Mouse (Mus musculus) monocyte, adult 2 months (primary cell): ENCODE measurements around the gene Nfe2l2.
"Not testable (repeated sequence)": the region's sequence is repeated elsewhere in the genome, so short reads cannot be mapped to it uniquely, and the experiment has no call there.

Experiments used
- DNase-seq, 2 experiments: peaks; one replicate each; pipeline ENCODE4 v3.0.0; 2022; ENCODE audit warnings: low spot score in 2 of 2, low read depth in 1 of 2

The Nfe2l2 gene

DNA sequence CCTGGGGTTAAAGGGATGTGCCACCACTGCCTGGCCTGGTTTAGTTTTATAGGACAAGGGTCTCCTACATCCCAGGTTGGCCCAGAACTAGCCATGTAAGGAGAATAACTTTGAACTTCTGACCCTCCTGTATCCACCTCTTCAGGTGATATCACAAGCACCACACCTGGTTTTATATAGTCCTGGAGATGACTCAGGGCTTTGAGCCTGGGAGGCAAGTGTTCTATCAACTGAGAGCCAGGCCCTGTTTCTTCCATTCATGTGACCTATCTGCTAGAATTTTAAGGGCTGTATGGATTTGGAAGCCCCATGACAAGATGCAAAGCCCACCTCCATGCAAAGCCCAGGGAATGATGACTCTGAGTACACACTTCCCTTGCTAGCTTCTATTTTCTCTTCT lies 51.3 kb downstream of the Nfe2l2 start:
- no peak for DNase-seq

DNA sequence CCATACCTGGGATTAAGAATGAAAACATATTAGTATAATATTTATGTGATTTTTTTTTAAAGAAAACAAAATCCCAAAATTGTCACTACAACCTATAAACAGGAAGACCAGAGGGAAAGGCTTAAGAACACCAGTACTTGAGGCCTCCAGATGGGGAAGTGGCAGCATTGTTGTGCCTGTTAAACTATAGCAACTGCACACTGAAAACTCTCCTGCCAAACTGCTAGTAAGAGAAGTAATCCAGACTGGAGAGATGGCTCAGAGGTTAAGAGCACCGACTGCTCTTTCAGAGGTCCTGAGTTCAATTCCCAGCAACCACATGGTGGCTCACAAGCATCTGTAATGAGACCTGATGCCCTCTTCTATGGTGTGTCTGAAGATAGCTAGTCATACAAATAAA lies 54.0 kb downstream of the Nfe2l2 start:
- DNase-seq = no peak

DNA sequence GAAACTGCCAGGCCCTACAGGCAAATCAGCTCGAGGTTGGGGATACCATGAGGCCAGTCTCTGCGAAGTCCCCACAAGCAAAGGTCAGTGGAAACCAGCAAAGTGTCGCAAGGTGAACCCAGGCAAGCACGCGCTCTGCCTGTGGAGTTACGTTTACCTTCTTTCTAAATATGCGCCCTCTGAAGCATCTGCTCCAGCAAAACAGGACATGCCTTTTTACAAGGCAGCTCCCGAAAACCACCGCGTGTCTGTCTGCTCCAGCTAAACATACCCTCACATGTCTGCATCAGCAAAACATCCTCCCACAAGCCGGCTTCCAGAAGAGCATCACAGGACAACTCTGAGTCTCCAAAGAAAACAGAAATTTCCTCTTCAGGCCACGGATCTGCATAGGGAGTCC lies 59.2 kb downstream of the Nfe2l2 start:
- DNase-seq = no peak

DNA sequence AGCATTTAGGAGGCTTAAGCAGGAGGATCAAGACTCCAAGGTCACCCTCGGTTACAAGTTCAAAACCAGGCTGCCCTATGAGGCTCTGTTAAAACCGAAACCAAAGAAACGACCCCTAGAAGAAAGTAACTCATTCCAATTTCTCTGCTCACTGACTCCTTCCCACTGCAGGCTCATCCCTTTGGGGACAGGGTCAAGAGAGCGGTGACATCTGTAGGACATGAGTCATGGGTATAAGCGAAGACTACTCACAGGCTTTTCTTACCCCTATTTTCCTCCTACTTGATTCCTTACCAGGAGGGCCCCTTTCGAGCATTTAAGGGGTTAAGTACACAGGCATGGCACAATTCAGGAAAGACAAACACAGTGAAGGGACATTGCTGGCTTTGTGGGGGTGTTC lies 60.5 kb downstream of the Nfe2l2 start:
- no peak for DNase-seq

DNA sequence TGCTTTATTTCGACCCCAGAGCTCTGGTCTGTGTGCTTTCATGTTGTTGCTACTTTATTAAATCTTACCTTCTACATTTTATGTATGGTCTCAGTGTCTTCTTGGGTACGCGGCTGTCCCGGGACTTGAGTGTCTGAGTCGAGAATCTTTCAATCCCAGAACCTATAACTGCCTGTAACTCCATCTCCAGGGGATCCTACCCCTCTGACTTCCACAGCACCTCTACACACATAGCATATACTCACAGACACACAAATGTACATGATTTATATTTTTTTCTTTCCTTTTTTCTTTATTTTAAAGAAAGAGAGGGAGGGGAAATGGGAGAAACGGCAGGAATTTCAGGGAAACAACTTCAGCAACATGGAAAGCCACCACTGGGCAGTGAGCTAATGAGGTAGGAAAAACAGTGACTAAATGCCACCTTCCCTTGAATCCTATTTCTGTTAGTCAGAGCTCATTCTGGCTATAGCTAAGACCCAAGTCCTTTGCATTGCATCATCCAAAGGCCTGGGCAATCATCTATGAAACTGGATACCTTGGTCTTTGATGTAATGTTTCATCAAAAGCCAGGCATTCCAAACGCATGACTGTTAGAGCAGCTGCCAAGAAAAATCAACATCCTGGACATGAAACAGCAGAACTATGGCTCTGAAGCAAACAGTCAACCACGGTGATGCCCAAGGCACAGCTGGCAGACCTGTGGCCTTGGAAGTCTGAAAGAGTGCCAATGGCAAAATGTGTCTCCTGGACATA lies 61.5 kb downstream of the Nfe2l2 start:
- no peak for DNase-seq

DNA sequence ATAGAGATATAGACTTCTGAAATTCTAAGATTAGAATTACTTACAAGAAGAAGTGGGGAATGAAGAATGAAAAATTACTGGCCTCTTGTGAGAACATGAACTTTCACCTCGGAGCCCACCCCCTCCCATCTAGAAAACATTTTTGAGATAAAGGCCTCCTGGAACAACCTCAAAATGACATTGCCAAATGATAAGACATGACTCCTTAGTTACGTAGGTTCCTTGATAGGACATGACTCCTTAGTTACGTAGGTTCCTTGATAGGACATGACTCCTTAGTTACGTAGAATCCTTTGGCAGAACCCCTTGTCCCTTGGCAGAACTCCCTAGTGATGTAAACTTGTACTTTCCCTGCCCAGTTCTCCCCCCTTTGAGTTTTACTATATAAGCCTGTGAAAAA lies 62.1 kb downstream of the Nfe2l2 start:
- DNase-seq = not testable (repeated sequence)

DNA sequence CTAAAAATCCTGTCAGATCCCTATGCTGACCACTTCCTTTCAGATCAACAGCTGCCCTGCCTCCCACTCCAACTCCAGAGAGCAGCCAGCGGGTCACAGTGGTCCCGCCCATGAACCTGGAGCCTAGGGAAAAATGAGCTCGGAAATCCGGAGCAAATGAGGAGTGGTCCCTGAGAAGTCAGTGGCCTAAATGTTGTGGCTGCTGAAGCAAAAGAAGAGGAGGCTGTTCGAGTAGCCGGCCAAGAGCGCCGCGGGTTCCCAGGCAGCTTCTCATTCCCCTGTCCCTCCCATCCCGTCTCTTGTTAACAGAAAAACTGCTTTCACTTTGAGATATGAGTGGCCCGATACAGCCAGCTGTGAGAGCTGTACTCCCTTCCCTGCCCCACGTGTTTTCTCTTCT lies 64.9 kb downstream of the Nfe2l2 start:
- not testable (repeated sequence) for DNase-seq

DNA sequence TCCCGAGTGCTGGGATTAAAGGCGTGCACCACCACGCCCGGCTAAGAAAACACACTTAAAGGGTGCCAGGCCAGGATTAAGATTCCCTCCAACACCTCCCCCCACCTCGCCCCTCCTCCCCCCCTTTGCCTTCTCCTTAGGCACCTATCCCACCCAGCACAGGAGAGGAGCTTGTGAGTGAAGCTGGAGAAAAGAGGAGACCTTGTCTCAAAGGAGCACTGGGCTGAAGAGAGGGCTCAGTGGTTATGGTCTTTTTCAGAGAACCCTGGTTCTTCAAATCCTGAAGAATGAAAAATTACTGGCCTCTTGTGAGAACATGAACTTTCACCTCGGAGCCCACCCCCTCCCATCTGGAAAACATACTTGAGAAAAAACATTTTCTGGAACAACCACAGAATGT lies 66.6 kb downstream of the Nfe2l2 start:
- DNase-seq = not testable (repeated sequence)

DNA sequence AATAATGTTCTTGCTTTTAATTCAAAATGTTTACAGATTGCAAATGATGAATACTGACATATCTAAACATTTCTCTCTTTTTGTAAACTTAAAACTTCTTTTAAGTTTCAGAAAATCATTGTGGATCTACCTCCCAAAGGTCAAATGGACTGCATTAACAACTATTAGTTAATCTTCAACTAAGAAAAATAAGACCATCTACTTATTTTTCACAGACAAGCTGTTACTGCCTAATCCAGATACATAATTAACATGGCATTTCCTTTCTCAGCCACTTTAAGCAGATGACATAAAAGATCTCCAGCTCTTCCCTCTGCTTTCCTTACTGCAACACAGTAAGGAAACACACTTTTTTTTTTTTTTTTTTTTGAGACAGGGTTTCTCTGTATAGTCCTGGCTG lies 67.1 kb downstream of the Nfe2l2 start:
- DNase-seq = no peak

DNA sequence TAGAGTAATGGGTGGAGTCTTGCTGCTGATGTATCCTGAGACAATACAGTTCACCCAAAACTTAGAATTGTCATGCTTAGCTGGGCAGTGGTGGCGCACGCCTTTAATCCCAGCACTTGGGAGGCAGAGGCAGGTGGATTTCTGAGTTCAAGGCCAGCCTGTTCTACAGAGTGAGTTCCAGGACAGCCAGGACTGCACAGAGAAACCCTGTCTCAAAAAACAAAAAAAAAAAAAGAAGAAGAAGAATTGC lies 67.5 kb downstream of the Nfe2l2 start:
- not testable (repeated sequence) for DNase-seq

DNA sequence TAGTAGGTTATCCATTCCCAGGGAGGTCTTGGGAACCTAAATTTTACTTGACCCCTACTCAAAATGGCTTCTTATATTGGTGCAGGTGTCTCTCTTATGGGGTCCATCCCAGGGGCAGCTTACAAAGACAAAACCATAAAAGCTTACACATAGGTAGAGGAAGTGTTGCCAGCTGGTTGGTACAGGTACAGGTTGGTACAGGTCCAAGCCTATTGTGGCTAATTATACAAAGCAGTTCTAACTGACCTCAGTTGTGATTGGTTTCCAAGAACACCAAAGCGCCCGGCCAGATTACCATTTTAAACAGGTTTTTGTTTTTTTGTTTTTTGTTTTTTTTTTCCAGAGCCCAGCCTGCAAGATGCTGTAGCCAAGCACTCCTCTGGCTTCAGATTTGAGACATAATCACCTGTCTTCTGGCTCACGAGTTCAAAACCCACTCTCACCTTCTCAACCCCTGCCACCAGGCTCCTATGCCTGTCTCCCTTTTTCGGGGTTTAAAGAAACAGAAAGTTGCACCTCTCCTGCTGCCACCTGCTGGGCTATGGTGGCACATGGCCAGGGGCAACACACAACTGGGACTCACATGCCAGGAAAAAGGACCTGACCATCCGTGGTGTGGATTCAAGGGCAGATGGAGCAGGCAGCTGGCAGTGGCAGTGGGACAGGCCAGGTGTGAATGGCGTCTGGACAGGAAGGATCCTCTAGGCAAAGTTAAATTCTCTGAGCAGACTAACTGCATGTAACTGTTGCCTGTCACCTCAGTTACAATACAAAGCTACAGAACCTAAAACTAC lies 68.0 kb downstream of the Nfe2l2 start:
- no peak for DNase-seq

DNA sequence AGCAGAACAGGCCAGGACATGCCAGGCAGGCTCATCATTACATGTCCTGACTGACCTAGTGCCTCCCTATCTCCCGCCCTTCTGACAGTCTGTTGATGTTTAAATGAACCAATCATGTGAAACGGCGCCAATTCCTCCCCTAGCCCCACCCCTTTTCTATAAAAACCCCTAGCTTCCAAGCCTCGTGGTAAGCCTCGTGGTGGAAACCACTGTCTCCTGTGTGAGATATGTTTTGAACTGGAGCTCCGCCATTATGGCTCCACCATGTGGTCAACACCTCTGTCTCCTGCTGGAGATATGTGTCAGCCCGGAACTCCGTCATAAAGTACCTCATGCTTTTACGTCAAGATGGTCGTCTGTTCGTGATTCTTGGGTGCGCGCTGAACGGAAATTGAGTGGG lies 70.0 kb downstream of the Nfe2l2 start:
- not testable (repeated sequence) for DNase-seq

DNA sequence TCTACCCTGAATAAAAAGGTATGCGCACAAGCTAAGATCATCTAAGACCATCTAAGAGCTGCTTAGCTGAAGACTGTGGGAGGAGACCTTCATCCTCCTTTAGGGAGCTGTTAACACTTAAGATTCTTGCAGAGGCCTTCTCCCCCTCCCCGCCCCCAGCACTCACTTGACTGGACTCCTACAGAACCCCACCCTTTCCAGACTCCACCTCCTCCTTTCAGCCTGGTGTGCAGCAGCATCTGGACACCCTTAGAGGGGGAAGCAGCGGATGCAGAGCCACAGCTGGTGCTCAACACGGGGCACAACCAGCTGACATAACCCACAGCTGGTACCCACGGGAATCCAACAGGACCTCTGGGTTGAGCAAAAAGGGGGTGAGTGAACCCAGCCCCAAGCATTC lies 70.7 kb downstream of the Nfe2l2 start:
- DNase-seq = no peak

DNA sequence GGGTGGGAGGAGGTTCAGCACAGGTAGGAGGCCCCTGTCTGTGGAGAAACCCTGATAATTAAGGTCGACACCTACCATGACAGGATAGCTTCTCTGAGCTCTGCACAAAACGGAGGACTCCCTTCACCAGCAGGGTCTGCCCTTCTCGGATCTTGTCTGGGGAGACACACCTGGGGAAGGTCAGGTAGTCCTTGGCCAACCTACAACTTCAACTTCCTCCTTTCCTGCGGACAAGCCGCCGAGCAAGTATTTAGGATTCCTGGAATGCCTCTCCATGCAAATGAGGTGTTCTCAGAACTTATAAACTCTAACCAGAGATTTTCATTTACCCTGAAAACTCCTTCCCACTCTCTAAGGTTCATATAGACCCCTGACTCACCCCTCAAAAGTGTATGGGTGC lies 71.1 kb downstream of the Nfe2l2 start:
- DNase-seq = no peak

DNA sequence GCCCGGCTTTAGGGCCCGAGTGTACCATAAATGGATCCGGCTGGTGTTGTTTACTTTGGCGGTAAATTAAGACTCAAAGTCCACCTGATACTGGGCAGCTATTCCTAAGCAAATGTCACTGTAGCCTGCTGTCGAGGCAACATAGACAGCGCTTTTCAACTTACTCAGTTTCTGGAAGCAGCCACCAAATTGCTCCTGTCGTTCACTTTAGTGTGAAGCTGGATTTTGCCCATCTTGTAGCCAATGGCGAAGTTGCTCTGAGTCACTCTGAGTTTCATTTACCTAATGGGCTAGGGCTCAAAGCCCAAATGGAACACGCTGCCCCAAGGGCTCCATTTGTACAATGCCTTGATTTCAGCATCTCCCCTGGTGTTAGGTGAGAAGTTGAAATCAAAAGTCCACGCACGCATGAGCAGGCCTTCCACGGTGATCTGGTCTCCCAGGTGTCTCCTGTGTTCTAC lies 71.7 kb downstream of the Nfe2l2 start:
- no peak for DNase-seq

DNA sequence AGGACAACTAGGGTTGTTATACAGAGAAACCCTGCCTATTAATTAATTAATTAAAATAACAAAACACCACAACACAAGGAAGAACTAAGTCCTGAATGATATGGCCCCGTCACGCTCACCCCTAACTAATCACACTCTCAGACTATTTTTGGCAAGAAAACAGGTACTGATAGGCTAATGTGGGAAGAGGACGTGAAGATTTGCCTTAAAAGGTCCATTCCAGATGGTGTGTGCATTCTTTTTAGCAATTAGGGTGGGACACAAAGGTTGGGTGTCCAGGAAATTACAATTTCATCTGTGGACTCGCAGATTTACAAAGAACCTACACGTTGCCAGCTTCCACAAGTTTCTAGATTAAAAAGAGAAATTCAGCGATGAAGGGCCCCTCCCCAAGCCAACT lies 72.4 kb downstream of the Nfe2l2 start:
- DNase-seq = no peak

DNA sequence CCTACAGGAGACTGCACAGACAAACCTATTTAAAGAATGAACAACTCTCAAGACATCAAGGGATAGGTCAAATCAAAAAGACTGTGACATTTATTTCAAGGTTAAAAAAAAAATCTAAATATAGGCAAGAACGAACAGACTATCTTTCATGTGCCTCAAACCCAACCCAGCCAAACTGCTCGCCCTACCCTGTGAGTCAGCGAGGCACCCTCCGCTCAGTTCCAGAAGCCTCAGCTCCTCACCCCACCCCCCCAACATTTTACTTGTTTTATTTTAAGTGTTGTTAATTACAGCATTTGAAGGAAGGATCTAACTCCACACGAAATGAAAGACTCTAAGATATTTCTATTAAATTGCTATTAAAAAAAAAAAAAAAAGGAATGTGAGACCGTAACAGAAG lies 73.0 kb downstream of the Nfe2l2 start:
- DNase-seq = no peak

DNA sequence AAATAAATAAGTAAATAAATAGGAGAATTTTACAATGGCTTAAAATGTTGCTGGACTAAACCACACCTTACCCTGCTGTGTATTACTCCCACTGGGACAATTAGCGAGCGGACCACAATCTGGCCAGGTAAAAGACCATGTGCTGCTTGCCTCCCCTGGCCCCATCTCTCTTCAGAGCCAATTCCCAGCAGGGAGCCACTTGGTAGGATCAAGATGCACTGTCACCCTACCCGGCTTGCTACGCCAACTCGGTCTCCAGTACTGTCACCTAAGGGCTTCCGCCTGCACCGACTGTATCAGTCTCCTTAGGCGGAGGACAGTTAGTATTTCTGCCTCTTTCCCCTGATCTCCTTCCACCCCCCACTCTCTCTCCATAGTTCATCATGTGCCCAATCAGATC lies 76.0 kb downstream of the Nfe2l2 start:
- DNase-seq = no peak

DNA sequence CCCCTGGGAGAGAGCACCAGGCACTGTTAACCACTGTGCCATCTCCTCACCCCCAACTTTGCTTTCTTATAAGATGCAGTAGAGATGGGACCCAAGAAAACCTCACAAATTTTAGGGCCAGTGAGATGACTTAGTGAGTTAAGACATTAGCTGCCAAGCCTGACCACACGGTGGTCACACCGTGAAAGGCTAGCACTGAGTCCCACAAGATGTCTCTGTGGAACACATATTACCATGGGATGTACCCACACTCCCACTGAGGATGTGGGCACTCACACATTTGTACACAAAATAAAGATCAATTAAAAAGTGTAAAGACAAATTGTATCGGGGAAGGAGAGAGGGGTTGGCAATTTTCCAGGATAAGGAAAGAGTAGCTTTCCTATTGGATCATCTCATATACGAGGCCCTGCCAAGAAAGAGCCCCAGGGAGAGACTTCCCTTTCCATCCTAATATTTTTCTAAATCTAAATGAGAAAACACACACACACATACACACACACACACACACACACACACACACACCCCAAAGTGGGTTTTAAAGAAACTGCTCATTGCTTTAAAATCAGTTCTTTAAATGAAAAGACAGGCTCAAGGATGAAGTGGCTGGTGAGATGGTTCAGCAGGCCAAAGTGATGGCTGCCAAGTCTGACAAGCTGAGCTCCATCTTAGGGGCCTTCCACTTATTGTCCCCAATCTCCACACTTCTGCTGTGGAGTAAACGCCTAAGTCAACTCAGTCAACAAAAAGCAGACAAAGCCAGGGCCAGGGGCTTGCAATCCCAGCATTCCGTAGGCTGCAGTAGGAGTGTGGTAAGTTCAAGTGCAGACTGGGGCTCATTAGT lies 77.6 kb downstream of the Nfe2l2 start:
- DNase-seq = no peak
